Mouse (Mus musculus) spleen, adult 2 months (tissue): ENCODE measurements around the gene Cep131.

ENCODE experiments used
- CTCF ChIP-seq: fragments of 200-500 bp; IDR thresholded peaks from 2 replicates; pipeline ENCODE4 v1.5.1; 2011; ENCODE audit warnings: mild to moderate bottlenecking, inconsistent platforms; ENCODE audit not compliant: insufficient read depth, insufficient read length, insufficient replicate concordance; ENCODE audit errors: extremely low read depth
- POLR2A ChIP-seq: fragments of 200-500 bp; IDR thresholded peaks from 2 replicates; pipeline ENCODE4 v1.6.1; 2011; ENCODE audit warnings: low read depth, low read length, inconsistent platforms

DNA sequence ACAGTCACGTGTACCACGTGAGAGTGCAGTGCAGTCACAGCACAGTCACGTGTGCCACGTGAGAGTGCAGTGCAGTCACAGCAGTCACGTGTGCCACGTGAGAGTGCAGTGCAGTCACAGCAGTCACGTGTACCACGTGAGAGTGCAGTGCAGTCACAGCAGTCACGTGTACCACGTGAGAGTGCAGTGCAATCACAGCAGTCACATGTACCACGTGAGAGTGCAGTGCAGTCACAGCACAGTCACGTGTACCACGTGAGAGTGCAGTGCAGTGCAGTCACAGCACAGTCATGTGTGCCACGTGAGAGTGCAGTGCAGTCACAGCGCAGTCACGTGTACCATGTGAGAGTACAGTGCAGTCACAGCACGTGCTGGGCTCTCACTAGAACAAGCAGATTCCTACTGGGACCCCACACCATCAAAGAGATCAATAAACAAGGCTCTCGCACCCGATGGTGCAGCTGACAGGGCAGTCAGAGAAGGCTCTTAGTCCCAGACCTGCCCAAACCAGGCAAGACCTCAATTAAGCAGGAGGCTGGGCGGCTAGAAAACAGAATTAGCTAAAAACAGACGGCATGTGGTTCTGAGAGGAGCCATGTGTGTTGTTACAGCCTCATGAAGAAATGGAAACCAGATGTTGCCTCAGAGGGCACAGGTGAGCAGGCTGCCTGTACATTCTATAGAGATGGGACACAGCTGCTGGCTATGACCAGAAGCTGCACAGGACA is 28.0 kb upstream of the Cep131 start:
- TF ChIP-seq CTCF (no peak), POLR2A (no peak)
